Mouse (Mus musculus): ENCODE measurements around the gene Atoh7. TPM values are rescaled to one million over a fixed set of nuclear protein-coding genes. Genes with fewer than 3 reads are reported as not detected.

Atoh7 gene
- polyA plus RNA-seq, 1 experiment from 2014 or later = not detected

DNA sequence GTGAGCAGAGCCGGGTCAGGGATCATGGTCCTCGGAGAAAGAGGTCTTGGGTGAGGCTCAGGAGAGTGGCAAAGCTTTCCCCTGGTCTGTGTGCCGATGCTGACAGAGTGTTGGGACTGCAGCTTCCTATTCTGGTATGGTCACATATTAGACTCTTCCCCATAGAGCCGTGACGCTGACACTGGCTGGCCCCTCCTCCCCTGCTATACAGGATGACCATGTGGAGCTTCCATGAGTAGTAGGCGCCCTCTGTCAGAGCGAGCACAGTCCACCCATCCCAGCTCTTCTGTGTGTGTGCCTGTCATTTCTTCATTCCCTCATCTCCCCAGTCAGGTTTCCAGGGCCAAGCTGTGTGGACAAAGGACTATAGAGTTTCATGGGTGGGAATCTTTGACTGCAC, 36.1 kb upstream of the Atoh7 start:
- WGBS = 79% methylated on average over 7 of the region's 7 CpGs
- Histone ChIP-seq H3K9me3 (no peaks in the 10 kb centered on the region), H3K4me2 (no peak overlapping the region), H3K9ac (no peak overlapping the region), H3K4me1 (peaks cover 7% of the 10 kb centered on the region; the same call in 1 of the 2 replicates), H3K4me3 (no peak overlapping the region), H3K27me3 (replicated peaks) (peaks cover 4% of the 10 kb centered on the region; the same call in 1 of the 2 replicates), H3K27ac (replicated peaks) (no peak overlapping the region), H3K36me3 (no peaks in the 10 kb centered on the region)
- ATAC-seq (ENCODE audit: extremely low read depth, insufficient number of reproducible peaks, low FRiP score, low TSS enrichment) = no peak; the same call in 1 of the 2 replicates

DNA sequence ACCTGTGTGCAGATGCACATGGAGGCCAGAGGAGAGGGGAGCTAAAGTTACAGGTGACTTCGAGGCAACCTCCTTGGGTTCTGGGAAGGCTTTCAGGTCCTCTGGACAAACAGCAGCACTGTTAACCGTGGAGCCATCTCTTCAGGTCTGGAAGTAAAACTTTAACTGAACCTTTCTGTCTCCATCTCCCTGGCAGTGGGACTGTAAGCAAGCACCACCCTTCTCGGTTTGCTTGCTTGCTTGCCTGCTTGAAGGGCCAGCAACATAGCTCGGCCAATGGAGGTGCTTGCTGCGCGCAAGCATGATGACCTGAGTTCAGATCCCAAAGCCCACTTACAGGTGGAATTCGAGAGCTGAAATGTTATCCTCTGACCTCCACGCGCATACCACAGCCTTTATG, 34.9 kb upstream of the Atoh7 start:
- ATAC-seq (ENCODE audit: extremely low read depth, insufficient number of reproducible peaks, low FRiP score, low TSS enrichment) = no peak
- 75% methylated on average over 9 of the region's 9 CpGs for WGBS
- no peak overlapping the region for H3K4me2 ChIP-seq

DNA sequence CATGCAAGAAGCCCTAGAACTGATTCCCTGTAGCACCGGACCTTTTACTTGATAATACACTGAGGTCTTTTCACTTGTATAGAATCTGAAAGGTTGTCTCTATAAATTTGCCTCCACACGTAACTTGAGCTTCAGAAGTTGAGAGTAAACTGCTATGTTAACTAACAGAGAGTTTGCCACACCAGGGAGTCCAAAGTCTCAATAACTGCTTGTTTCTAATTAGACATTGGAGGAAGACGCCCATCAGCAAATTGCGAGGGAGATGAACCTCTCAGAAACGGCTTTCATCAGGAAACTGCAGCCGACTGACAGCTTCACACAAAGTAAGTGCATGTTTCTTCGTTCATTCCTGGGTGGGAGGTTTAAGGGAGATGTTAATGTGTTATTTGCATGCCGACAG, 33.9 kb upstream of the Atoh7 start:
- 55% methylated on average over 8 of the region's 8 CpGs for WGBS
- Histone ChIP-seq H3K9ac (no peak overlapping the region), H3K4me1 (peaks cover 2% of the 10 kb centered on the region; the same call in 1 of the 2 replicates), H3K27me3 (replicated peaks) (peaks cover 4% of the 10 kb centered on the region; the same call in 1 of the 2 replicates), H3K27ac (replicated peaks) (no peak overlapping the region), H3K4me3 (no peak overlapping the region), H3K4me2 (no peak overlapping the region), H3K36me3 (no peaks in the 10 kb centered on the region), H3K9me3 (no peaks in the 10 kb centered on the region)
- no peak for ATAC-seq (ENCODE audit: extremely low read depth, insufficient number of reproducible peaks, low FRiP score, low TSS enrichment)

More for the DNA sequence above, 34.9 kb upstream of the Atoh7 start:
- Histone ChIP-seq H3K9ac (no peak overlapping the region), H3K36me3 (no peaks in the 10 kb centered on the region), H3K9me3 (no peaks in the 10 kb centered on the region), H3K4me1 (peaks cover 7% of the 10 kb centered on the region; the same call in 1 of the 2 replicates), H3K4me3 (no peak overlapping the region), H3K27ac (replicated peaks) (no peak overlapping the region), H3K27me3 (replicated peaks) (peaks cover 4% of the 10 kb centered on the region; the same call in 1 of the 2 replicates)

GRCm38 (mm10) chr10:63065988-63066387, 33.5 kb upstream of the Atoh7 start:
- Histone ChIP-seq H3K9me3 (no peaks in the 10 kb centered on the region), H3K27ac (replicated peaks) (no peak overlapping the region), H3K36me3 (no peaks in the 10 kb centered on the region), H3K4me2 (no peak overlapping the region), H3K27me3 (replicated peaks) (peaks cover 4% of the 10 kb centered on the region; the same call in 1 of the 2 replicates), H3K9ac (no peak overlapping the region), H3K4me3 (no peak overlapping the region), H3K4me1 (no peaks in the 10 kb centered on the region)
- 12% methylated on average over 5 of the region's 5 CpGs for WGBS
- ATAC-seq (ENCODE audit: extremely low read depth, insufficient number of reproducible peaks, low FRiP score, low TSS enrichment) = no peak

- H3K9ac ChIP-seq = no peak overlapping the region
- H3K4me1 ChIP-seq = peaks cover 18% of the 10 kb centered on the region
- ATAC-seq (ENCODE audit: extremely low read depth, insufficient number of reproducible peaks, low FRiP score, low TSS enrichment) = no peak
- whole genome bisulfite sequencing = 63% methylated on average over 10 of the region's 10 CpGs
- no peak overlapping the region for H3K4me3 ChIP-seq
- no peak overlapping the region for H3K4me2 ChIP-seq
- no peak overlapping the region for H3K27ac ChIP-seq (replicated peaks)
- H3K36me3 ChIP-seq = no peaks in the 10 kb centered on the region
- peaks cover 20% of the 10 kb centered on the region for H3K27me3 ChIP-seq (replicated peaks)
- no peaks in the 10 kb centered on the region for H3K9me3 ChIP-seq
Measured at GRCm38 (mm10) chr10:63086304-63086703, 13.1 kb upstream of the Atoh7 start.

DNA sequence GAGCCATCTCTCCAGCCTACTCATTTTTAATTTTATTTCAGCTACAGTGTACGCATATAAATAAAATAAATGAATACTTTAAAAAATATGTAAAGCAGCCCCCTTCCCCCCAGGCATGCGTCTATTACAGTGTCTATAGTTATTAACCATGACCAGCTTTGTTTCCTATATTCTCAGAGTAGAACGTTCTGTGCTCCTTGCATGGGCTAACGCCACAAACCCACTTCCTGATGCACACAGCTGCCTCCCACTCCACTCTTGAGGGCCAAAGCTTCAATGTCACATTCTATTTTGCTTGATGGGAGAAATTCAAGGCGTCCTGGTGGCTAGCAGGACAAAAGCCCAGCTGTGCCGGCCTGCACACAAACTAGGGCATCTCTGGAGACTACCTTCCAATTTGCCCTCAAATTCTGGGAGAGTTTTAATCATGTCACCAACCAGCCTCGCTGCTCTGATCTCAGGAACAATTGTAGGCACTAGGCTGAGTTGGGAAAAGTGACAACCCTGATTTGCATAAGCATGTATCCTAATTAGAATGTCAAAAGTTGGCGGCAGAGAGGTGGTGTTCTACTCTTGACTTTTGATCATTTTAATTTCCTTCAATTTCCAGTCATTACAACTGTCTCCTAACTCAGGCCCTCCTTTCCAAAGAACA, 10.2 kb upstream of the Atoh7 start:
- peak overlapping the region; percentile 73 for H3K4me2 ChIP-seq
- peak overlapping the region; percentile 72 for H3K9ac ChIP-seq
- H3K27me3 ChIP-seq (replicated peaks) = peaks cover 26% of the 10 kb centered on the region
- no peak overlapping the region for H3K27ac ChIP-seq (replicated peaks)
- no peak for ATAC-seq (ENCODE audit: extremely low read depth, insufficient number of reproducible peaks, low FRiP score, low TSS enrichment)
- WGBS = 38% methylated on average over 8 of the region's 8 CpGs
- H3K4me3 ChIP-seq = peak overlapping the region; percentile 48
- no peaks in the 10 kb centered on the region for H3K36me3 ChIP-seq
- no peaks in the 10 kb centered on the region for H3K9me3 ChIP-seq
- H3K4me1 ChIP-seq = peaks cover 18% of the 10 kb centered on the region

DNA sequence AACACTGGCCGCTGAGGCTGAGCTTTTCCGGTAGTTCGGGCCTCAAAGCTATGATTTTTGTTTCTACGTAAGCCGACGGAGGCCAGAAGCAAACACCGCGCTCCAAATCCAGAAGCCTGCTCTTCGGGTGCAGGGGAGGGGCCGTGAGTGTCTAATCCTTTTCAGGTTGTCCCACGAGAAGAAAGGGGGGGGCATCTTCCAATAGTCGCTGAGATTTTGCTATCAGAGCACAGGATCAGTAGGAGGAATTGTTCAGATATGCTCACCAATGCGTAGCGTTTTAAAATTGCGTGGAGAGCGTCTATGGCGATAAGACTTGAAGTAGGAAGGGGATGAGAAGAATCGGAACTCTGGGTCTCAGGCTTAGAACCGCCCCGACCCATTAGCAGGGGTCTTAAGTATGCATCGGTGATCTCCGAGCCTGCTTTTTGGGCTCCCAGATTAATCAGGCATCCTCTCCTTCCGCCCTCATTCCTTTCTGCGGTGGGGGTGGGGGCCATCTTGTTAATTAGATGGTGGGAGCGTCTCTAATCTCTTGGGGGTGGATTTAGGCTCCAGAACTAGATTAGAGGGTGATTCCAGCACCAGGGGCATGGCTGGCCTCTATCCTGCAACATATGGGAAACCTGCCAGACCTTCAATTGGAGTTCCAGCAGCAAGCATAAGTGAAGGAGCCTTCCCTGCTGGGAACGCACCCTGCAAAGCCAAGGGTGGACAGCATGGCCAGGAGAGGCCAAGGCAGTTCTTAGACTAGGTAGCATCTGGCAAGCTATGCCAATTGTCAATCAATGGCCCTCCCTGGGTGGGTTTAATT, 9.5 kb upstream of the Atoh7 start:
- no peak overlapping the region for H3K27ac ChIP-seq (replicated peaks)
- no peaks in the 10 kb centered on the region for H3K9me3 ChIP-seq
- peak overlapping the region; percentile 72 for H3K9ac ChIP-seq
- peak overlapping the region; percentile 73 for H3K4me2 ChIP-seq
- peaks cover 13% of the 10 kb centered on the region for H3K4me1 ChIP-seq
- ATAC-seq (ENCODE audit: extremely low read depth, insufficient number of reproducible peaks, low FRiP score, low TSS enrichment) = no peak
- peaks cover 26% of the 10 kb centered on the region for H3K27me3 ChIP-seq (replicated peaks)
- peak overlapping the region; percentile 48 for H3K4me3 ChIP-seq
- no peaks in the 10 kb centered on the region for H3K36me3 ChIP-seq
- WGBS = 6% methylated on average over 26 of the region's 26 CpGs

DNA sequence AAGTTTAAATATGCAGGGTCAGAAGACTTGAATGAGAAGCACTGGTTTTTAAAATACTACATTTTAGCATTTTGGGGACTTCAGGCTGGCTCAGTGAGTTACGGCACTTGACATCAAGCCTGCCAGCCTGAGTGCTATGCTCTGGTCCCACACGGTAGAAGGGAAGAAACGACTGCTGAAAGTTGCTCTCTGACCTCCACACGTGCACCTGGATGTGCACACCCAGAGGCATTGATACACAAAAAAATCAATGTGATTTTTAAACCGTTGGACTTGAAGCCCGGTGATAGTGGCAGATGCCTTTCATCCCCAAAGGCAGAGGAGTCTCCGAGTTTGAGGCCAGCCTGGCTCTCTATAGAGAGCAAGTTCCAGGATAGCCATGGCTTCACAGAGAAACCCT, 7.5 kb upstream of the Atoh7 start:
- no peak for ATAC-seq (ENCODE audit: extremely low read depth, insufficient number of reproducible peaks, low FRiP score, low TSS enrichment)
- Histone ChIP-seq H3K27me3 (replicated peaks) (peaks cover 28% of the 10 kb centered on the region), H3K27ac (replicated peaks) (no peak overlapping the region), H3K9ac (no peak overlapping the region), H3K4me2 (no peak overlapping the region), H3K4me3 (no peak overlapping the region), H3K4me1 (peaks cover 13% of the 10 kb centered on the region), H3K36me3 (no peaks in the 10 kb centered on the region), H3K9me3 (no peaks in the 10 kb centered on the region)
- WGBS = 77% methylated on average over 7 of the region's 7 CpGs

- H3K9ac ChIP-seq = no peak overlapping the region
- no peak for ATAC-seq (ENCODE audit: extremely low read depth, insufficient number of reproducible peaks, low FRiP score, low TSS enrichment)
- no peak overlapping the region for H3K4me2 ChIP-seq
- H3K27me3 ChIP-seq (replicated peaks) = peaks cover 36% of the 10 kb centered on the region
- H3K9me3 ChIP-seq = no peaks in the 10 kb centered on the region
- 65% methylated on average over 10 of the region's 10 CpGs for WGBS
- no peaks in the 10 kb centered on the region for H3K36me3 ChIP-seq
- no peak overlapping the region for H3K4me3 ChIP-seq
- no peak overlapping the region for H3K27ac ChIP-seq (replicated peaks)
- H3K4me1 ChIP-seq = peaks cover 13% of the 10 kb centered on the region
Measured at GRCm38 (mm10) chr10:63092616-63093550, 6.6 kb upstream of the Atoh7 start.

DNA sequence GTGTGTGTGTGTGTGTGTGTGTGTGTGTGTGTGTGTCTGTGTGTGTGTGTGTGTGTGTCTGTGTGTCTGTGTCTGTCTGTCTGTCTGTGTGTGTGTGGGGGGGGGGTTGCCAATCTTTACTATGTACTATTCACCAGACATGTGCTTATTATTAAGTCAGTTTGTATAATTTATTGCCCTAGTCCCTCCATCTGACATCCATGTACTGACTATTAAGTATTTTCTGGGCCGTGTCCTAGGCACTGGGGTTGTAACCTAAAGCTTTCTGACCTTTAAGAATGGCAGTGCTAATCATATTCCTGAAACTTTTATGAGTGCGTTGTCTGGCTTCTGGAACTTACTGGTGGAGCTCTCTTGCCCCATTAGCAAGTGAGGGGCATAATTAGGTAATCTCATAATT, 2.7 kb upstream of the Atoh7 start:
- 66% methylated on average over 2 of the region's 2 CpGs for WGBS
- H3K9me3 ChIP-seq = no peaks in the 10 kb centered on the region
- peaks cover 11% of the 10 kb centered on the region for H3K4me1 ChIP-seq
- peaks cover 54% of the 10 kb centered on the region for H3K27me3 ChIP-seq (replicated peaks)
- no peak overlapping the region for H3K9ac ChIP-seq
- no peak for ATAC-seq (ENCODE audit: extremely low read depth, insufficient number of reproducible peaks, low FRiP score, low TSS enrichment)
- H3K27ac ChIP-seq (replicated peaks) = no peak overlapping the region
- no peaks in the 10 kb centered on the region for H3K36me3 ChIP-seq
- no peak overlapping the region for H3K4me3 ChIP-seq
- no peak overlapping the region for H3K4me2 ChIP-seq

DNA sequence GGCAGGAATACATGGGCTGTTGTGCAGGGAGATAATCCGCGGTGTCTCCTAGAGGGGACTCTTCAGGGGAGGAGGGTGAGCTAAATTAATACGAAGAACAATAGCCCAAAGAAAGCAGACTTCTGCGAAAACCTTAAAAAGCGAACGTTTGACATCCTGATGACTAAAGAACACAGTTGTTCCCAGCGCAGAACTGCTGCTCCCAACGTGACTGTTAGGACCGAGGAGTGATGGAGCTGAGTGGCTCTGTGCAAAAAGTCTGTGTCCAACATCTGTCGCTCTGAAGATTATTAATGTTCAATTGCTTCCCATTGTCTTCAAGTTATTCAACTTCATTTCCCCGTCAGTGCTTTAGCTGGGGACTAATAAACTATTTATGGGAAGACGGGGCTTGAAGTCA, 1.3 kb upstream of the Atoh7 start:
- Histone ChIP-seq H3K4me3 (no peak overlapping the region), H3K27ac (replicated peaks) (no peak overlapping the region), H3K4me2 (no peak overlapping the region), H3K9ac (no peak overlapping the region), H3K36me3 (no peaks in the 10 kb centered on the region), H3K27me3 (replicated peaks) (peaks cover 53% of the 10 kb centered on the region), H3K4me1 (peaks cover 11% of the 10 kb centered on the region), H3K9me3 (no peaks in the 10 kb centered on the region)
- no peak for ATAC-seq (ENCODE audit: extremely low read depth, insufficient number of reproducible peaks, low FRiP score, low TSS enrichment)
- 71% methylated on average over 12 of the region's 12 CpGs for WGBS
